Mouse (Mus musculus): Measurements from ENCODE around the gene 2210011C24Rik.

2210011C24Rik gene

GRCm38 (mm10) chr8:84011705-84012498 lies at the start of gene 2210011C24Rik:
Gene 2210011C24Rik (minus strand): TSS chr8:84012171.
- DNase-seq (ENCODE audit: low read depth, low spot score) = peak; percentile 48

- no peak for DNase-seq (ENCODE audit: low read depth, low spot score)
Measured at GRCm38 (mm10) chr8:84060245-84060644, 48.3 kb upstream of the 2210011C24Rik start.

- DNase-seq (ENCODE audit: low read depth, low spot score) = peak; percentile 27
Measured at GRCm38 (mm10) chr8:84059226-84059625, 47.3 kb upstream of the 2210011C24Rik start.

- DNase-seq (ENCODE audit: low read depth, low spot score) = no peak
Measured at GRCm38 (mm10) chr8:84057827-84058226, 45.9 kb upstream of the 2210011C24Rik start.

- DNase-seq (ENCODE audit: low read depth, low spot score) = no peak
Measured at GRCm38 (mm10) chr8:84053229-84053628, 41.3 kb upstream of the 2210011C24Rik start.

- no peak for DNase-seq (ENCODE audit: low read depth, low spot score)
Measured at GRCm38 (mm10) chr8:84052746-84053145, 40.8 kb upstream of the 2210011C24Rik start.

GRCm38 (mm10) chr8:84048171-84048570 lies 36.2 kb upstream of the 2210011C24Rik start:
- DNase-seq (ENCODE audit: low read depth, low spot score) = no peak

GRCm38 (mm10) chr8:84046505-84046904 lies 34.5 kb upstream of the 2210011C24Rik start:
- no peak for DNase-seq (ENCODE audit: low read depth, low spot score)

- DNase-seq (ENCODE audit: low read depth, low spot score) = peak; percentile 43
Measured at GRCm38 (mm10) chr8:84044900-84045299, 32.9 kb upstream of the 2210011C24Rik start, which contains the start of gene Rln3. Gene Rln3 (minus strand): TSS chr8:84045000.

- DNase-seq (ENCODE audit: low read depth, low spot score) = no peak
Measured at GRCm38 (mm10) chr8:84044103-84044502, 32.1 kb upstream of the 2210011C24Rik start.

- no peak for DNase-seq (ENCODE audit: low read depth, low spot score)
Measured at GRCm38 (mm10) chr8:84042948-84043342, 31.0 kb upstream of the 2210011C24Rik start.

- peak; percentile 91 for DNase-seq (ENCODE audit: low read depth, low spot score)
Measured at GRCm38 (mm10) chr8:84042066-84042947, 30.3 kb upstream of the 2210011C24Rik start, which contains the start of gene Il27ra. Gene Il27ra (minus strand): TSS chr8:84042589.

GRCm38 (mm10) chr8:84039050-84039449 lies 27.1 kb upstream of the 2210011C24Rik start:
- DNase-seq (ENCODE audit: low read depth, low spot score) = peak; percentile 88

- DNase-seq (ENCODE audit: low read depth, low spot score) = no peak
Measured at GRCm38 (mm10) chr8:84038015-84038414, 26.0 kb upstream of the 2210011C24Rik start.

GRCm38 (mm10) chr8:84032777-84033176 lies 20.8 kb upstream of the 2210011C24Rik start:
- DNase-seq (ENCODE audit: low read depth, low spot score) = no peak

GRCm38 (mm10) chr8:84029272-84029671 lies 17.3 kb upstream of the 2210011C24Rik start:
- no peak for DNase-seq (ENCODE audit: low read depth, low spot score)

GRCm38 (mm10) chr8:84027449-84027848 lies 15.5 kb upstream of the 2210011C24Rik start:
- DNase-seq (ENCODE audit: low read depth, low spot score) = peak; percentile 50

- peak; percentile 65 for DNase-seq (ENCODE audit: low read depth, low spot score)
Measured at GRCm38 (mm10) chr8:84025863-84026262, 13.9 kb upstream of the 2210011C24Rik start.

- DNase-seq (ENCODE audit: low read depth, low spot score) = peak; percentile 79
Measured at GRCm38 (mm10) chr8:84024171-84024570, 12.2 kb upstream of the 2210011C24Rik start.

GRCm38 (mm10) chr8:84023631-84024030 lies 11.7 kb upstream of the 2210011C24Rik start:
- DNase-seq (ENCODE audit: low read depth, low spot score) = no peak

- no peak for DNase-seq (ENCODE audit: low read depth, low spot score)
Measured at GRCm38 (mm10) chr8:84023085-84023484, 11.1 kb upstream of the 2210011C24Rik start.

GRCm38 (mm10) chr8:84021569-84021968 lies 9.6 kb upstream of the 2210011C24Rik start:
- no peak for DNase-seq (ENCODE audit: low read depth, low spot score)

All from CD4-positive, CD25-positive, alpha-beta regulatory T cell, adult 2 months (primary cell).